Mouse (Mus musculus) ovary, adult 18-20 months (tissue): ENCODE results near the gene Slc11a2.
"Not testable (repeated sequence)": the region's sequence is repeated elsewhere in the genome, so short reads cannot be mapped to it uniquely, and the experiment has no call there.

ENCODE experiments used
- DNase-seq: peaks from one replicate; pipeline ENCODE4 v3.0.0; 2022; ENCODE audit warnings: low spot score, mixed read lengths

The Slc11a2 gene

GRCm38 (mm10) chr15:100403318-100404000 lies 21.4 kb downstream of the Slc11a2 start:
- no peak for DNase-seq

DNA sequence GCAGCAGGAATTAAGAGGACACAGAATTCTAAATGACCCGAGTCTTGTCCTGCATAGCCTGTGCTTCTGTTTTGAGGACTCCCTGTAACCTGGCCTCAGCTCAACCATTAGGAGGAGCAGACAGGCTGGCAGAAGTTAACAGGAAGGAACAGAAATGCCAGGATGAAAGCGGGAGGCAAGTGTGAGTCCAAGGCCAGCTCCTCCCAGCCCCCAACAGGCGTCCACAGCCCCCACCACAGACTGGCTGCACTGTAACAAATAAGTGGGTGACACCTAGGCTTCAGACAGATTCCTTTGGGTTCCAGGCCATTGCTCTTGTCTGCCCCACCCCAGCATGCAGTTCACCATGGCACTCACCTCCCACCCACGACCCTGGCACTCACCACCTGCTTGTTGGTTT lies 22.1 kb downstream of the Slc11a2 start:
- DNase-seq = no peak

GRCm38 (mm10) chr15:100402347-100402746 lies 22.5 kb downstream of the Slc11a2 start:
- no peak for DNase-seq

- no peak for DNase-seq
Observed at GRCm38 (mm10) chr15:100401811-100402210, 23.1 kb downstream of the Slc11a2 start.

GRCm38 (mm10) chr15:100400592-100401250 lies 24.2 kb downstream of the Slc11a2 start:
- no peak for DNase-seq

- DNase-seq = no peak
Observed at GRCm38 (mm10) chr15:100395561-100395960, 29.3 kb downstream of the Slc11a2 start.

DNA sequence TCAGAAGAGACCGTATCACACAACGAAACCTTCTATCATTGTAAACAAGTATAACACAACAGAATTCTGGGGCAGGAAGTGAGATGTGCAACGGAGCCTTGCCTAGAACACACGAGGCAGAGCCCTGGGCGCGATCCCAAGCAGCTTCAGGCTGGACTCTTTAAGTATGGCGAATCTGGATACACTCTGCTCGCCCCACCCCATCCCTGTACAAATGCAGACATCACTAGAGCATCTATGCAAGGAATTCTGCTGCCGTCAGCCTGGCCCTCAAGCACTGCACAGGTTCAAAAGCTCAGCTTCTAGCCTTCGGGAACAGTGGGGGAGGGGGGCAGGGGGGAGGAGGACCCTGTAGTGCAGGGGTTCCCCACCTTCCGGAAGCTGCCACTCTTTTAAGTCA lies 31.9 kb downstream of the Slc11a2 start:
- DNase-seq = no peak

GRCm38 (mm10) chr15:100391599-100391998 lies 33.3 kb downstream of the Slc11a2 start:
- no peak for DNase-seq

DNA sequence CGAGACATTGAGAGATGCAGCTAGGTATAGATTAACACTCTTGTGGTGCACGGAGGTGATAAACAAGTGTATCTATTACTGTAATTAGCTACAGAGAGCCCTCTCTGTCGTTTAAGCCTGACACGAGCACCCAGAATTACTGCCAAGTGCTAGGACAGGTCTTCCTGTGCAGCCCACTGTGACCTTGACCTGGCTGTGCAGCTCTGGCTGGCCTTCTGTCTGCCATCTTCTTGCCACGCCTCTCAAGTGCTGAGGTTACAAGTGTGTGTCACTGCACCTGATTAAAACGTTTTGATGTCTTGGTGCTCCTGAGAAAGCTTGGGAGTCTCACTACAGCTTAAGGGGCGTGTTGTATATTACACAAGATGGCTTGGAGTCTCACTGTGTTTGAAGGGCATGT lies 33.8 kb downstream of the Slc11a2 start:
- no peak for DNase-seq

GRCm38 (mm10) chr15:100388886-100389285 lies 36.0 kb downstream of the Slc11a2 start:
- no peak for DNase-seq

DNA sequence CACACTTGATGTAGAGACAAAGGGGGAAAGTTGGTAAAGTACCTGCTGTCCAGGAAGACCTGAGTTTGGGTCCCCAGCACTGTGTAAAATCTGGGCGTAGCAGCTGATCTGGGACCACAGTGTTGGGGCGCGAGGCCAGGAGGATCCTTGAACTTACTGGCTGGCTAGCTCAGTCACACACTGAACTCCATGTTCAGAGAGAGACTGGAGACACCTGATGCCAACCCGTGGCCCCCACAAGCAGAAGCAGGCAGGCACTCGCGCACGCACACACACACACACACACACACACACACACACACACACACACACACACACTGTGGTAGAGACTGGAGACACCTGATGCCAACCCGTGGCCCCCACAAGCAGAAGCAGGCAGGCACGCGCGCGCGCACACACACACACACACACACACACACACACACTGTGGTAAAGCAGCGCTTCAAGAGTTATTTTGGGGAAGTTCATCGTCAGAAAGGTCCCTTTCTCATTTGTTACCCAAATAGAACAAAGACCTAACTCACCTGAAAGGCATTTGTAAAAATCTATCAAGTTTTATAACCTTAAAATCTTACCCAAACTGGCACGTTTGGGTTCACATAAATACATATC lies 36.5 kb downstream of the Slc11a2 start:
- no peak for DNase-seq

DNA sequence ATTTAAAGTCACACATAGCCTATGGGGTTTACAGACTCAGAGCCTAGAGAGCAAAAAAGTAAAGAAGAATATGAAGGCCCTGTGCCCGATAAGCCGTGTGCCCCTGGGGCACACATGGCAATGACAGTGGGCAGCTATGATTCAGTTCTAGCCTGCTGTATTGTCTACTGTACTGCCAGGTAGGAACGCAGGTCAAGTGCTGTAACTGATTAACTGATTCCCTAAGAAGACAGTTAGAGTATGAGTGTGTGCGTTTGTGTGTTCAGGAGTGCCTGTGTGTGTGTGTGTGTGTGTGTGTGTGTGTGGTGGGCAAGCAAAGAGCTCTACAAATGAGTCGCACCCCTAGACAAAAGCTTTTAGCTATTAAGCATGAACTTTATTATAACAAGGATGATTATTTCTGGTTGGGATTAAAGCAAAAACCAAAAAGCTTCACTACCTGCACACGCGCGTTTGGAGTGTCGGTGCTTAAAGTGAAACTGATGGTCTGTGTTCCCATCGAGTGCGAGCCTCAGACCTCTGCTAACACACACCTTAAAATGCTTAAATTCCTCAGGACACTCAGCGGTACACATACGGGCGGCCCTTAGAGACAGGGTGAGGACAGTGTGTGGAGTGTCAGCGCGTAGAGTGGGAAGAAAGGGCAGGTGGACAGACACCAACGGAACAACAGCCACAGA lies 37.2 kb downstream of the Slc11a2 start:
- no peak for DNase-seq

GRCm38 (mm10) chr15:100385705-100386104 lies 39.2 kb downstream of the Slc11a2 start:
- DNase-seq = no peak

- no peak for DNase-seq
Observed at GRCm38 (mm10) chr15:100380104-100380503, 44.8 kb downstream of the Slc11a2 start.

- no peak for DNase-seq
Observed at GRCm38 (mm10) chr15:100379658-100380057, 45.2 kb downstream of the Slc11a2 start.

- DNase-seq = not testable (repeated sequence)
Observed at GRCm38 (mm10) chr15:100377847-100378505, 46.9 kb downstream of the Slc11a2 start.

GRCm38 (mm10) chr15:100375066-100375465 lies 49.8 kb downstream of the Slc11a2 start:
- no peak for DNase-seq

- DNase-seq = no peak
Observed at GRCm38 (mm10) chr15:100367119-100367518, 57.8 kb downstream of the Slc11a2 start.

- not testable (repeated sequence) for DNase-seq
Observed at GRCm38 (mm10) chr15:100365967-100366366, 58.9 kb downstream of the Slc11a2 start.

GRCm38 (mm10) chr15:100364242-100364641 lies 60.6 kb downstream of the Slc11a2 start, which contains the start of gene Higd1c:
Higd1c (plus strand) TSS chr15:100364542.
- DNase-seq = no peak

DNA sequence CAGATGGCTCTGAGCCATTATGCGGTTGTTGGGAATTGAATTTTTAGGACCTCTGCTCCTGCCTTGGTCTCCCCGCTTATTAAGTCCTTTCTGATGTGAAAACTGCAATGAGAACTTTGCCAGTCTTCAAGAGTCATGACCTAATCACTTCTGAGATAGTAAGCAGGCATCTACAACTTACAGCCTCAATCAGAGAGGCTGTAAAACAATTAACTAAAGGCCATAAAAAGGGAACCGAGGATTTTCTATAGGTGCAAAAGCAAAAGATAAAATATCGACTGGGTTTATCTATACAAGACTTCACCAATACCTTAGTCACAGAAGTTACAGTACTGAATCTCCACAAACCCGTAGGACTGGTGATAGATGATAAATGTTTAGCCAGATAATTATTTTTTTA lies 69.0 kb downstream of the Slc11a2 start:
- no peak for DNase-seq

DNA sequence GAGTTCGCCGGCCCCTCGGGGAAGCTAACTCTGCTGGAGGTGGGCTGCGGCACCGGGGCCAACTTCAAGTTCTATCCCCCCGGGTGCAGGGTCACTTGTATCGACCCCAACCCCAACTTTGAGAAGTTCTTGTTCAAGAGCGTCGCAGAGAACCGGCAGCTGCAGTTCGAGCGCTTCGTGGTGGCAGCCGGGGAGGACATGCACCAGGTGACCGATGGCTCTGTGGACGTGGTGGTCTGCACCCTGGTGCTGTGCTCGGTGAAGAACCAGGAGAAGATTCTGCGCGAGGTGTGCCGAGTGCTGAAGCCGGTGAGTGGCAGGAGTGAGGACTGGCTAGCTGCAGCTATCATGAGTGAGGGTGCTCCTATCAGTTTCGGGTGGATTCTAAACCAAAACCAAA lies 71.5 kb downstream of the Slc11a2 start:
- DNase-seq = not testable (repeated sequence)
